Mouse (Mus musculus): Measurements from ENCODE around the gene Arhgap1.

GRCm38 (mm10) chr2:91628171-91628570, 21.5 kb upstream of the Arhgap1 start:
- TF ChIP-seq CTCF (IDR thresholded peaks at IDR 0.05; ENCODE audit: low read depth, low read length) = no peak
- no peak for TF ChIP-seq TAL1 (conservative IDR thresholded peaks at IDR 0.05; ENCODE audit: low read depth, low read length)
- no peak for TF ChIP-seq GATA1 (IDR thresholded peaks at IDR 0.05; ENCODE audit: borderline replicate concordance, low read length)

Measured in G1E (cell line).